ENCODE assay signal across 13 mouse cellular contexts in the genomic region with DNA sequence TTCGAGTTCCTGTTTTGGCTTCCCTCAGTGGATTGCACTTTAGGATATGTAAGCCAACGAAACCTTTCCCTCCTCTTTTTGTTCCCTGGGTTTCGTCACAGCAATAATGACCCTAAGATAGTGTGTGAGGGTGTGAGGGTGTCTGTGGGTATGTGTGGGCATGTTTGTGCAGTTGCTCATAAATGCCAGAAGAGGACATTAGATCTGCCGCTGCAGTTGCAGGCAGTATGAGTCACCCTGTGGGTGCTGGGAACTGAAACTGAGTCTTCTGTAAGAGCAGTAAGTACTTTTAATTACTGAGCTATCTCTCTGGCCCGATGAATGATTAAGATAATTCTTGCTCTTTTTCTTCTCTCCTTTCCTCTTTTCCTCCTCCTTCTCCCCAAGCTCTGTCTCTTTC. TPM values are rescaled to one million over a fixed set of nuclear protein-coding genes. Genes with fewer than 3 reads are reported as not detected.
A peak's percentile ranks its signal among the peaks of the same experiment; 100 is the strongest.
DNase-seq lines count a peak whose midpoint lies in the region.
"Had no signal": no experiment of that assay in that cellular context is flagged by ENCODE, and none has a peak within 500 bp of the region (broad histone marks: within the 10 kb centered on the region; RNA-seq: fewer than 3 reads in every experiment).

No protein-coding gene starts in this region.

- DNase-seq in adrenal gland, adult (ENCODE audit: inconsistent age in 2 of 2, low spot score in 1 of 2): peak; percentile 55 to 88
- DNase-seq in adrenal gland, adult 18-20 months (ENCODE audit: low spot score in 2 of 2): no peak
- peak; percentile 37 for DNase-seq in adrenal gland, adult 8-10 months
- DNase-seq in adrenal gland, postnatal 4 days (ENCODE audit: low spot score in 2 of 2): no peak
- peak; percentile 39 for DNase-seq in adrenal gland, postnatal 14 days
- DNase-seq in adrenal gland, postnatal 36 days: peak; percentile 58 to 69
- DNase-seq in B cell, adult 2 months: no peak
- DNase-seq in liver: no peak
- DNase-seq: cerebellum, adult 11-12 months; cerebellum, adult 2 months; cerebellum, adult 9-10 months; cerebellum, postnatal 10 days; cerebellum, postnatal 25 days had no signal

RNA-seq across cellular contexts. Expression of a gene that starts 8.0 kb away (rescaled TPM):
- total RNA-seq in adrenal gland, adult 18-20 months (2021): 100 to 1,000 TPM; 230 to 477 TPM
- total RNA-seq in adrenal gland, adult 8-10 months (2022): 100 to 1,000 TPM; 120 to 399 (median 199) TPM
- 100 to 1,000 TPM; 175 to 181 TPM for total RNA-seq in adrenal gland, postnatal 4 days (2021)
- total RNA-seq in adrenal gland, postnatal 14 days (2021): 294 and 307 TPM in 2 replicates
- 100 to 1,000 TPM; 311 to 394 TPM for total RNA-seq in adrenal gland, postnatal 36 days (2021)

RNA-seq across cellular contexts. Expression of a gene that starts 35.0 kb away (rescaled TPM):
- 1,000 to 10,000 TPM; 1,240 to 1,713 TPM for total RNA-seq in adrenal gland, adult 18-20 months (2021)
- total RNA-seq in adrenal gland, adult 8-10 months (2022): 1,000 to 10,000 TPM in 2 of 4 experiments, 100 to 1,000 TPM in 2; 545 to 1,761 (median 966) TPM
- 100 to 1,000 TPM; 727 to 733 TPM for total RNA-seq in adrenal gland, postnatal 4 days (2021)
- 1,112 and 1,123 TPM in 2 replicates for total RNA-seq in adrenal gland, postnatal 14 days (2021)
- total RNA-seq in adrenal gland, postnatal 36 days (2021): 1,000 to 10,000 TPM; 1,397 to 1,482 TPM

RNA-seq across cellular contexts. Expression of a gene that starts 35.1 kb away (rescaled TPM):
- 100 to 1,000 TPM; 720 to 924 TPM for total RNA-seq in adrenal gland, adult 18-20 months (2021)
- 1,000 to 10,000 TPM in 1 of 4 experiments, 100 to 1,000 TPM in 3; 299 to 1,036 (median 606) TPM for total RNA-seq in adrenal gland, adult 8-10 months (2022)
- total RNA-seq in adrenal gland, postnatal 4 days (2021): 100 to 1,000 TPM; 424 to 448 TPM
- 556 and 584 TPM in 2 replicates for total RNA-seq in adrenal gland, postnatal 14 days (2021)
- 100 to 1,000 TPM; 769 to 795 TPM for total RNA-seq in adrenal gland, postnatal 36 days (2021)

Comparison
In these comparisons a context has a peak if more than half of its experiments do, and no peak if none do; other contexts are left out.
1. DNase-seq: peak in adrenal gland, adult (2 of 2), adrenal gland, adult 8-10 months (single experiment), adrenal gland, postnatal 14 days (single experiment) and adrenal gland, postnatal 36 days (2 of 2); none in adrenal gland, adult 18-20 months (0 of 2), adrenal gland, postnatal 4 days (0 of 2), B cell, adult 2 months (0 of 2) and liver (single experiment).